Mouse (Mus musculus): ENCODE measurements around the gene H6pd. TPM values are rescaled to one million over a fixed set of nuclear protein-coding genes. Genes with fewer than 3 reads are reported as not detected.

H6pd gene
- total RNA-seq, 2 experiments from 2014 or later, result 43.2 to 49.2 TPM

DNA sequence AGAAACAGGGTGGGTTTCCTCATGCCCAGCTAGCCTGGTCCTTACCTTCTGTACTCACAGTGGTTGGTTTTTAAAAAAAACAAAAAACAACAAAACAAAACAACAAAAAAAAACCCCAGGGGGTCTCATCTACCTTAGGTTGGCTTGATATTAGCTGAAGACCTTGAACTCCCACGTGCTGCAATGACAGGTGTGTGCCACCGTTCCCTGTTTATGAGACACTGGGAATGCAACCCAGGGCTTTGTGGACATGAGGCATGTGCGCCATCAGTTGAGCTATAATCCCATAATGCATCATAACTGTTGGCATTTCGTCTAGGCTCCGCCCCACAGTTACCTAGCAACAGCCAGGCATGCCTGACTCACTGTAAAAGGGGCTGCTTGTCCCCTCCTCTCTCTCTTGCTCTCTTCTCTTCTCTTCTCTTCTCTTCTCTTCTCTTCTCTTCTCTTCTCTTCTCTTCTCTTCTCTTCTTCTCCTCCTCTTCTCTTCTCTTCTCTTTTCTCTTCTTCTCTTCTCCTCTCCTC, 33.0 kb downstream of the H6pd start:
- DNase-seq, result no peak

DNA sequence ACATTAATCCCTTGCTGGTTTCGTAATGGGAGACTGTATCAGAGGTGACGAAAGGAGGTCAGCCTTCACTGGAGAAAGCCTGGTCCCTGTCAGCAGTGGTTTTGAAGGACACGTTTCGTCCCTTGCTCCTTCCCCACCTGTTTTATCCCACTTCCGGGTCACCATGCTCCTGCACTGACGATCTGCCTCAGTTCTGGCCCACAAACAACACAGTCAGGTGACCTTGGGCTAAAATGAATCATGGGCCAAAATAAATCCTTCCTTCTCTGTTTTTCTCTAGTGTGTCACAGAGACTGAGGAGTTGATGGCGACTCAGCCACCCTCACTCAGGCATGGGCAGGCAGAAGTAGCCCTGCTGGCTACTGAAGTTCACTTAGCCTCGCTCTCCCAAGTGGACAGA, 33.5 kb downstream of the H6pd start:
- no peak for DNase-seq

DNA sequence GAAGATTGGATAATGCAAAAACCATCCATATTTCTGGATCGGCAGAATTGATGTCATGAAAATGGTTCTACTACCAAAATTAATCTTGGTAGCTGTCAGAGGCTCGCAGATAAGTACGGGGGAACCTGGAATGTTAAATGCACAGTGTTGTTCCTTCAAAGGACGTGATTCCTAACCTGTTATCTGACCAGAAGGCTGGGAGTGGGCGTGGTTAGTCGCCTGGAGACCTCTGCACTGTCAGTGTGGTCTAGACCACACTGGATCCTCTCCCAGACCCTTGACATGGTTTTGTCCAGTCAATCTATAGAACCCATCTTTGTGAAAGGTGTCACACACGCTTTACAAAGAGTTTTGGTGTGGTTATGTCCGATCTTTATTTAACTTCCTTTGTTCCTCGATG, 37.4 kb downstream of the H6pd start:
- no peak for DNase-seq

DNA sequence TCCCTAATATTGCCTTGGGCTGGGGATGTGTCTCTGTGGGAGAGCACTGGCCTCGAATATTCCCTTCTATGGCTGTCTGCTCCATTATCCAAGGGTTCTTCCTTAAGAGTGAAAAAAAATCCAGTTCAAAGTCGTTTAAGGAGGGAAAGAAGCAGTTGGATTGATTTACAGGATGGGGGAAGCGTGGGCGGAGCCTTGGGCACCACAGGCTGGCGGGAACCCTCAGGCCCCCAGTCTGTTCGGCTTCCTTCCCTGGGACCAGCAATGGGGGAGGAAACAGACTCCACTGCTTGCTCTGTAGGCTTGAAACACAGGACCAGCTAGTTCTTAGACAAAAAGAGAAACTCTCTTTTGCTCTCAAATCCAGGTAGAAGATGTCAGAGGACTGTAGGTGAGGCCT, 40.3 kb downstream of the H6pd start:
- no peak for DNase-seq

DNA sequence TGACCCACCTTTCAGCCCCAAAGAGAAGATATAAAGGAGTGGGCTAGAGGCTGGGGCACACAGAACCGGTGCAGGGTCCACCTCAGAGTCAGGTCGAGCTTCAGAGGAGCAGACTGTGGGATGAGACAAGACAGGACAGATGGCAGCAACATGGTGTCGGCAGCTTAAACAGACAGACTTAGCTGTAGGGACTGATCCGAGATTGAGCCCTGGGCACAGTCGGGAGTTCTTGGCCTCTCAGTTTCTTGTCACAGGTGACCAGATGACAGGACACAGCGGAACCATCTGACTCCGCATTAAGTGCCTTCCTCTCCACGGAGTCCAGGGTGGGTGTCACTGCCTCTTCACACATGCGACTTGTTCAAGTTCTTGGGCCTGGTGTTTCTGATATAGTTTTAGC, 41.9 kb downstream of the H6pd start:
- DNase-seq, result no peak

DNA sequence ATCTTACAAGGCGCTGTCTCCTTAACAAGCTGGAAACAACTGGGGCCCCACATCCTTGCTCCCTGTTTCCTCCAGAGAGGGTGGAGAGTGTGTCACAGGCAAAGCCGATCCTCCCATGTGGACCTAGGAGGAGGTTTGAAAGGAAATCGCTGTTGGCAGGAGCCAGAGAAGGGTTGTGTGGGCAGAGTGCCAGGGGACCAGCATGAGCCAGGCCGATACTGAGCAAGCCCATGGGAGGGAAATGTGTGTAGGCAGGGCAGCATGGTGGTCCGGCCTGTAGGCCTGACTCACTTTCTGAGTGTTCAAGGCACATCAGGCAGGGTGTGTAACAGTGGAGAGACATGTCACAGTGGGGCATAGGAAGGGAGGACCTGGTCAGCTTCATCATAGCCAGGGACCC, 42.6 kb downstream of the H6pd start:
- DNase-seq, result no peak

DNA sequence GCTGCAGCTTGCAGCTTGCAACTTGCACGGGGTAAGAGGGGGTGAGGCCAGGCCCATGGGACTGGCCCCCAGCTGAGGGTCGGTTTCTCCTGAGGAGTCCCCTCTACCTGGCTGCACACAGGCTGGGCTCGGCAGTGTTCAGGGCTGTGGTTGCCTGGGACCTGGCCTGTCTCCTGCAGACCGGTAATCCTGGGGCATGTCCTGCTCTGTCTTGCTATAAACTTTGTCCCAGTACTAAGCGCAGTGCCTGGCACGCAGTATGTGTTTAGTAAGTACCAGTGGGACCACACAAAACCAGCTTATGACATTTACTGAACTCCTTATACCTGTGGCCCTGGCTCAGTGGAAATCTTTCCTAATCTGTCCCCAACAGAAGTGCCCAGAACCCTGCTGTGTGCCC, 43.2 kb downstream of the H6pd start:
- DNase-seq, result no peak

DNA sequence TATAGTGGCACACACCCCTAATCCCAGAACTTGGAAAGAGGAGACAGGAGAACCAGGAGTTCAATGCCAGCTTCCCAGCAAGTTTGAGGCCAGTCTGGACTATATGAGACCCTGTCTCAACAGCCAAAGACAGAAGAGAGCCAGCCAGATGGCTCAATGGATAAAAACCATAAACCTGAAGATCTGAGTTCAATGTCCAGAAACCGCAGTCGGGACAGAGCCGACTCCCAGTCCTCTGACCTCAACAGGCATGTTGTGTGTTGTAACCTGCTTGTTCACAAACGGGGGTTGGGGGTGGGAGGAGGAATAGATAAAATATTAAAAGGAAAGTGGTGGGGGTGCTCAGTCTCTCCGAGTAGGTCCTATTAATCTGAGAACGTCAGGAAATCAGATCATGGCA, 43.6 kb downstream of the H6pd start:
- DNase-seq, result no peak

DNA sequence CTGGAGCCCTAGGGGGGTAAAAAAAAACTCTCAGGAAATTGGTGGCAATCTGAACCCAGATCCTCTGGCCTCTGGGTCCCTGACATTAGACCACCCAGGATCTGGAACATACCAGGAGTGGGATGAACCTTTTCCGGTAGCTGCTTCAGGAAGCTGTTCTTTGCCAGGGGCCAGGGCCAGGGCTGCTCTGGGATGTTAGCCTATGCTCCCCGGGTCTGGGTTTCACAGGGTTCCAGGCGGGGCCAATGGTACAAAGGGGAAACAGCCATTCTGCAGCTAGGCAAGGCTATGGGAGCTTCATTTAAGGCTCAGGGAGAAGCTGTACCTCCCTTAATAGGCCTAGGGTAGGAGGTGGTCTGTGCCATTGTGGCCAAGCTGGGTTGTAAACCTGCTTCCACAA, 44.1 kb downstream of the H6pd start:
- no peak for DNase-seq

DNA sequence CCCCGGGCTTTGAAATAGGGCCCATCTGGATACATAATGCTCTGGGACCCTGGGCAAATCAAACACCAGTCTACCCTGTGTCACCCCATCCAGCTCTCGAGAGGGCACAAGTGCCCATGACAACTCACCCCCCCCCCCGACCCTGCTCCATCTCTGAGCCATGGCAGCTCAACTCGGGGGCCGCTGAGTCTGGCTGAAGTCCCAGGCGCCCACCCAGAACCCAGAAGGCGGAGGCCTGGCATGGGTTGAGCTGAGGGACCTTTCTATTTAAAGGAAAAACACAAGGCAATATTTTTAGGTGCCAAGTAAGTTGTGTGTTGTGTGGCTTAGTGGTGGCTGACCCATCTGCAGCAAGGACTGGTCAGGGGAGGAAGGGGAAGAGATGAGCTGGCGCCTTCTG, 44.5 kb downstream of the H6pd start:
- no peak for DNase-seq

DNA sequence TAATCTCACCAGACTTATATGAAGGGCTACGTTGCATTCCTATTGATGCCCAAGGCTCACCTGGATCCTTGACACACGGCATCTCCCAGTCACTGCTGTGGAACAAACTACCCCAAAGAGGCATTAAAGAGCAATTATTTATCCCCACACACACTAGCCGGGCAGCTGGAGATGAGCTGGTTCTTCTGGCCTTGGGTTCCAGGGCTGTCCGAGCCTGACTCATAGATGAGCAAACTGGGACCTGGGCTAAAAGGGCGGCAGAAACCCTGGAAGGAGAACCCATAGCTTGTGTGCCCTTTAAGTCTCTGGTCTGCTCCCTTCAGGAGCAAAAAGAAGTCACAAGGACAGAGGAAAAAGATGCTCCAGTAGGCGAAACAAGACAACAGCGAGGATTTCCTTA, 48.4 kb downstream of the H6pd start:
- no peak for DNase-seq

DNA sequence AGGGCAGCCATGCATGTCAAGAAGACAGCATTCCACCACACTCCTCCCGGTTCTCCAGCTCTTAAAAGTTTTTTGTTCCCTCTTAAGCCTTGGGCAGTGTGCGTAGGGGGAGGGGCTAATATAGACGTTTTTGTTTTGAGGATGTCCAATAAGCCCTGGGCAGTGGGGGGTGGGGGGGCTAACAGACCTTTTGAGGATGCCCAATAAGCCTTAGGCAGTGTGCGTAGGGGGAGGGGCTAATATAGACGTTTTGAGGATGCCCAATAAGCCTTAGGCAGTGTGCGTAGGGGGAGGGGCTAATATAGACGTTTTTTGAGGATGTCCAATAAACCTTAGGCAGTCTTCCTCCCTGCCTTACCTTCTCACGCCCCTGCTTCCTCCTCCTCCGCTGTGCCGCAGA, 49.0 kb downstream of the H6pd start:
- DNase-seq, result no peak

DNA sequence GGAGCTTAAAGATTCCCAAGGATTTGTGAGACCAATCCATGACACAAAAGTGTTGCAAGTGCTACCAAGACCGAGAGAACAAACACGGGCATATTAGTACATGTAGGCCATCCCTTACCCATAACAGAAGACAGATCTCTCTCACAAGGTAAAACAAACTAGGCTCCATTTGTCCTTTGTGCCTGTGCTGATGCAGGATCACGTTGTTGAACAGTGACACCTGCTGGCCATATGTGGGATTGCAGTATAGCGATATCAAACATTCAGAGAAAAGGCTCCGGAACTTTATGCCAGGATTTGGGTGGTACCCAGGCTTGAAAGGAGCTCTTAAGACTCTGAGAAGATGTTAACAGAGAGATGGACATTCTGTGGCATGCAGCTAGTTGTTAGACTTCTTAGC, 50.3 kb downstream of the H6pd start:
- no peak for DNase-seq

DNA sequence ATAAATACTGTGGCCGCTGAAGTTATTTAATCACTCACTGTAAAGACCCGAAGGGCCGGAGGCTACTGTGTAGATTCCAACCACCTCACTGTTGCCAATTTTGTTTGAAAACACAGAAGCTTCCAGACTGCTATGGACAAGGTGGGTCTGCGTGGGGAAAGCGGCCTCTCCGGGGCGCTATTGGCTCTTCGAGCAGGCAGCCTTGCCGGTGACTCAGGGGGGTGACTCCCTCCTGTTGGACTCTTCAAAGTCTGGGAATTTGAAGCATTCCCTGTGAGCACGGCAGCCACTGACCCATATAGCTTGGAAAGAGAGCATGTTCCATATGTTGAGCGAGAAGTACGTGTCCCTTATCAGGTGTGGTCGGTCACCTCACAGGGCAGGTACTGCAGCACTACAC, 52.8 kb downstream of the H6pd start:
- no peak for DNase-seq

DNA sequence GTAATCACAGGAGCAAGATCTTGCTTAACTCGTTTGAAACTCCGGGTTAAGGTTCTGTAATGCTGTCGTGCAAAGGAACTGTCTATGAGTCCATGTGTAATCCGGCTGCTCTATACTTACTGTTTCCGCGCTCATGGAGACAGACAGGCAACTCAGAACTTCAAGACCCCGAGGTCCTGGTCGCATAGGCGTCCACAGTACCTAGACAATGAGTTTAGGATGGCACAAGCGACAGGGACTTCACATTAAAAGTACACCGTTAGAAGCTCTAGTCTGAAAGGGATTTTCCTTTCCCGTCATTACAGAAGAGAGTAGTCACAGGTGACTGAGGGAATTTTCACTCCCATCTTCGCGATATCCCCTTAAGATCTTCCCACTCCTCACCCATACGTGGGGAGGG, 53.2 kb downstream of the H6pd start:
- DNase-seq, result no peak

DNA sequence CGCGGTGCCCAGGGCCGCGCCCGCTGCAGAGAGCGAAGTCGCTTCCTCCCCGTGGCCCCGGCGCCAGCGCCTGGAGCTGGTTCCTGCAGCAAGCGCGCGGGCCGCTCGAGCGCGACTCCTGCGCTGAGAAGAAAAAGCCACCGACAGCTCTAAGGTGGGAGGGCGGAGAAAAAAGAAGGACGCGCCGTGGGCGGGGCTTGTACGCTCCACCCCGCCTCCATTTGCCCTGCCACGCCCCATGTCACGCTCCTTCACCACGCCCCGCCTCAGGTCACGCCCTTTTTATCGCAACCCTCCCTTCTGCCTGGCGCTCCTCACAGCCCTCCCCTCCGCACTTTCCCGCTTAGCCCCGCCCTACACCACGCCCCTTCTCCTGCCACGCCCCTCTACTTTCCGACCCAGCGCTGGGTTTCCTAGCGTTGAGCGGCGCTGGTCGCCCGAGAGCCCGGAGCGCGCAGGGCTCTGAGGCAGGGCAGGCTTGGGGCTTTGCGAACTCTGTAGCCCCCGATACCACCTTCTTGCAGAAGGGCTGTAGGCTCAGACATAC, 53.9 kb downstream of the H6pd start, which contains the start of gene Spsb1:
Spsb1 (minus strand) TSS at position 151 of the 547 bp plus-strand sequence.
- peak; percentile 97 for DNase-seq

DNA sequence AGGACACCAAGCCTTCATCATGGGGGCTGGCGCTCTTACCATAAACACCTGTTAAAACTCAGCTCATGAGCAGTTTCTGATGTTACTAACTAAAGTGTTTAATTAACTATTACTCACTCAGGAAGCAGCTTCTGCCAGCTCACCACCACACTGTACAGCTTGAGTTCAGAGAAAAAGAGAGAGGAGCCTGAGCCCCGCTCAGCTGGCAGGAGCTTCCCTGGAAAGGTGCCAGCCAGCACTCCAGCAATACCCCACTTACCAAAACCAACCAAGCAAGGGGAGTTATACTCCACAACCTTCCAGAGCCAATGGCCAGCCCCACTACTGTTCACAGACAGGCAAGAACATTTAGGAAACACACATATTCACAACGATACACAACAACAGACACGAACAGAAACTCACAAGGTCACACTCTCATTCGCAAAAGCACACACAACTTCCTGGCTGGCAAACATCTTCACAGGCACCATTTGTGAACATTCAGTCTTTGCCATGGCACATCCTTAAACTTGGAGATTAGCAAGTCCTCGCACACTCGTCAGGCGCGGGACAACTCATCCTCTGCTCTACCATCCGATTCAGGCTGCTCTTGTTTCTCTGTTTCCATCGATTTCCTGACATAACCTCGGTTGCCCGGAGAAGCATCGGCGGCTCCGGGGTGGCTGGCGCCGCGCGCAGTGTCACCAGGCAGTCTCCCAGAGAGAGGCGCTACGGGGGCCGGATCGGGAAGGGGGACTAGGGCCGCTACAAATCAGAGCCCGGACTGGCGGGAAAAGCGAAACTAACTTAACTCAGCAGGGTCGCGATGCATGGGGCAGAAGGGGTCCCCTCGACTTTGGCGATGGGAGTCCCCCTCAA, 55.0 kb downstream of the H6pd start:
- peak; percentile 61 for DNase-seq

DNA sequence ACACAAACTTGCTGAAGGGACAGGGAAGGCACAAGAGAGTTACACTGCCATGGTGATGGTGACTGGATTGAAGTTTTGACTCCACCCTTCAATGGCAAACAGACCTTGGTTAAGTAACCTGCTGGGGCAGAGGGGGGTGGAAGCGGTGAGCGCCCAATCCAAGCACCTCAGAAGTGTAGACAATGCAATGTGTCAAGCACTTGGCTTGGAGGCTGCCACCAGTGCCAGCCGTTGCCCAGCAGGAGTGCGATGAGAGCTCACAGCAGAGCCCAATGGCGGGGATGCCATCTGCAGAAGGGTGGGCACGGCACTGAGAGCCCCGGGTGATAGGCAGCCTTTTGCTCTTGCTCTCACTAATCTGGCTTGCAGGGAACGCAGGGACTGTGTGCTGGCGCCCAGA, 56.6 kb downstream of the H6pd start:
- DNase-seq, result no peak

DNA sequence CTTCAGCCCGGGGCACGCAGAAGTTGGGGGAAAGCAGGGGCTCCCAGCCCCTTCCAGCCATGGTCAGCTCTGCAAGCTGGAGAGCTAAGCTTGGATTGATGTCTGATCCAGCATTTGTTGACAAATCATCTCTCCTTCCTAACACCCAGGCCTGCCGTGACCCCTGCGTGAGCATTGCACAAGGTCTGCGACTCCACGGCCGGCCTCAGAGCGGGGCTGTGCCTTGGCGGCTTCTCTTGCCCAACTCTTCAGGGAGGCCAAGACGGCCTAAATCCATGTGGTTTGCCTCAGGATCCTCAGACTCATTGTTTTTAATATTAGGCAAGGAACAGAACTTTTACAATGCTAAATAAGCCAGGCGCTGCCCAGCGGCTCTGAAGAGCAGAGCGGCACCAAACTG, 57.6 kb downstream of the H6pd start:
- DNase-seq, result peak; percentile 56

DNA sequence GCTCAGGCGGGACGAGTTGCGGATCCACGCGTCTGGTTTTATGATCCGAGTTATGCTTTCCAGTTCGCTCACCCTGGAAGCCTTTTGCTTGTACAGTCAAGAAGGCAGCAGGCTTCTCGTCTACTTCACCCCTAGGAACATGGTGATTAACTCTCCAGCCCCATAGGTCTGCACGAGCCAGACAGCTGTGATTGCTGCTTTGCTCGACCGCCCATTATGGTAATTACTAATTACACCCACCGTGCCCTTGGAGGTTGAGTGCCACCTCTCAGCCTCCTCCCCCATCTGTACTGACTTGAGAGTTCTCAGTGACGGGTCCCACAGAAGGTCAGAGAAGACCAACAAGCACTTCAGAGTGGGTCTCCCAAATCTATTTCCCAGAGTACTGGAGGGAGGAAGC, 59.1 kb downstream of the H6pd start:
- DNase-seq, result no peak

DNA sequence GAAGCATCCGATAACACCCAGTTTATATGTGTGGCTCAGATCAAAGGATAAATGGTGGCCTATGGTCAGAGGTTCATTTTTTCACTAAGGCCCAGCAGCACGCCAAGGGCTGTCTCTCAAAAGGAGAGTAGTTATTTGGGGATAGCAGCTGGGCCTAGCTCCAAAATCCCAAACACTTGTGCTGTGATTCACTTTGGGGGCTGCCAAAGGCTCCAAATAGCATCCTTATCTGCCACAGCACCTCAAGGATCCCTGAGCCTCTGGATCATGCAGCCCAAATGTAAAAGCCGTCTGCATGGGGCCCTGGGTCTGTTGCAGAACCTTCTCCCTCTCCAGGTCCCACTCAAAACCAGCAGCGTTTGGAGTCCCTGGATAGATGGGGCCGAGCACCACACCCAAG, 60.7 kb downstream of the H6pd start:
- no peak for DNase-seq

DNA sequence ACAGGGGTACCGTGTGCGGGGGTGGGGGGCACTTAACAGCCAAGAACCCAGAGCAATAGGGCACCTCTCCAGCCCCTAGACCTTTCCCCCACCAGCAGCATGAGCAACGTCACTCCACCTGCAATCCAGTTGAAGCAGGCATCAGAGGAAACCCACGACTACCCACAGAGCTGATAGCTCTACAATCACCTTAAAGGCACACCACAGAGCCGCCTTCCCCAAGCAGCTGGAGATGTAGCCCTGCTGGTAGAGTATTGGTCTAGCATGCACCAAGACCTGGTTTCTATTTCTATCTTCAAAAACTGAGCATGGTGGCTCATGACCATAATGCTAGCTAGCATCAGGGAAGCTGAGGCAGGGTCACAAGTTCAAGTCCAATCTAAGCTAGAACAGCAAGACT, 61.4 kb downstream of the H6pd start:
- no peak for DNase-seq

DNA sequence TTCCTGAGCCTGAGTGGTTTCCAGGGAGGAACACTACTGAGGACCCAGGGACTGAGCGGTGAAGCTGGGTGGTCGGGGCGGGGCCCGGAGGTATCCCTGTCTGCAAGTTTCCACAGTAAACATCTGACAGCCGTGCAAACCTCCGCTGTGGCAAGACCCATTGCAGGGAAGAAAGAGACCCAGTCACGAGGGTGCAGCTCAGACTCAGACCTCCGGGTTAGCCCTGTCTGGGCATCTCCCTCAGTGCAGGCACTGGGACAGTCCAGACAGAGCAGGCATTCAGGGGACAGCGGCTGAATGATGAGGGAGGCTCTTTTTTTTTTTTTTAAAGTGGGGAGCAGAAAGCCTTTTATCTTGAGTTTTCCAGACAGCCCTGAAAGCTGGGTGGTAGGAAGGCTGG, 63.6 kb downstream of the H6pd start:
- DNase-seq, result no peak

DNA sequence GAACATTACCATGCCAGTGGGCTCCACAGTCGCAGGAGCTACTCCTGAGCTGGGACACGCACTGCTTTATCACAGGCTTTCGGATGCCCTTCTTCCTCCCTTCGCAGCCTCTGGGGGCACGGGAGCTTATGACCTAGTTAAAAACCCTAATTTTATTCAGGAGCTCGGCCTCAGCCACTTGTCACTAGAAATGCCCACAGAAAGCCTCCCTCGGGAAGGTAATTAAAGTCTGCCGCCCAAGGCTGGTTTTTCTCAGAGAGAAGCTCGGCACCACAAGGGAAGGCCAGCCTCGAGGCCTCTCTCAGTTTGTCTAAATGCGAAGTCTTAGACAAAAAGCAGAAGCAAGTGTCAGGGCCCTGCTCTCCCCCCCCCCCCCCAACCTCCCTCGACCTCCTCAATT, 64.6 kb downstream of the H6pd start:
- no peak for DNase-seq

Data from gastrocnemius, postnatal 25 days (tissue).